Mouse (Mus musculus) kidney, adult 18-20 months (tissue): ENCODE measurements at regions not wholly inside any gene's neighbourhood (a gene's known extent, or its start where the extent isn't known, plus 50 kb on each side); places are given as distances from the start of the nearest gene placed in this dataset.

ENCODE experiments used
- DNase-seq: peaks from one replicate; pipeline ENCODE4 v3.0.0; 2021

- no peak for DNase-seq
Observed at GRCm38 (mm10) chr2:124718985-124719384, 348.9 kb upstream of the Slc24a5 start.

- no peak for DNase-seq
Observed at GRCm38 (mm10) chr2:124719820-124720478, 348.0 kb upstream of the Slc24a5 start.

- DNase-seq = no peak
Observed at GRCm38 (mm10) chr2:124720593-124721445, 347.1 kb upstream of the Slc24a5 start.

- DNase-seq = no peak
Observed at GRCm38 (mm10) chr2:124724171-124724570, 343.8 kb upstream of the Slc24a5 start.

- no peak for DNase-seq
Observed at GRCm38 (mm10) chr2:124724827-124725480, 343.0 kb upstream of the Slc24a5 start.

- DNase-seq = no peak
Observed at GRCm38 (mm10) chr2:124727979-124728378, 339.9 kb upstream of the Slc24a5 start.

- no peak for DNase-seq
Observed at GRCm38 (mm10) chr2:124732593-124732992, 335.3 kb upstream of the Slc24a5 start.

- no peak for DNase-seq
Observed at GRCm38 (mm10) chr2:124740848-124741247, 327.1 kb upstream of the Slc24a5 start.

- DNase-seq = no peak
Observed at GRCm38 (mm10) chr2:124742964-124743363, 325.0 kb upstream of the Slc24a5 start.

GRCm38 (mm10) chr2:124745045-124745444, 322.9 kb upstream of the Slc24a5 start:
- no peak for DNase-seq

GRCm38 (mm10) chr2:124747119-124747518, 320.8 kb upstream of the Slc24a5 start:
- DNase-seq = no peak

- DNase-seq = no peak
Observed at GRCm38 (mm10) chr2:124747627-124748026, 320.3 kb upstream of the Slc24a5 start.

GRCm38 (mm10) chr2:124751832-124752231, 316.1 kb upstream of the Slc24a5 start:
- DNase-seq = no peak

GRCm38 (mm10) chr2:124753717-124754116, 314.2 kb upstream of the Slc24a5 start:
- no peak for DNase-seq

- DNase-seq = no peak
Observed at GRCm38 (mm10) chr2:124755244-124755643, 312.7 kb upstream of the Slc24a5 start.

GRCm38 (mm10) chr2:124758992-124759391, 308.9 kb upstream of the Slc24a5 start:
- DNase-seq = peak; percentile 25

GRCm38 (mm10) chr2:124763650-124764049, 304.3 kb upstream of the Slc24a5 start:
- no peak for DNase-seq

- DNase-seq = no peak
Observed at GRCm38 (mm10) chr2:124764186-124764910, 303.6 kb upstream of the Slc24a5 start.

- no peak for DNase-seq
Observed at GRCm38 (mm10) chr2:124769267-124769967, 298.5 kb upstream of the Slc24a5 start.

GRCm38 (mm10) chr2:124770028-124770427, 297.9 kb upstream of the Slc24a5 start:
- no peak for DNase-seq

- DNase-seq = no peak
Observed at GRCm38 (mm10) chr2:124772055-124772708, 295.7 kb upstream of the Slc24a5 start.

GRCm38 (mm10) chr2:124775737-124776136, 292.2 kb upstream of the Slc24a5 start:
- DNase-seq = no peak
